Mouse (Mus musculus) cerebellum, postnatal 14 days (tissue): ENCODE results near the gene Dpyd.
A peak's percentile ranks its signal among the peaks of the same experiment; 100 is the strongest.

Source experiments
- DNase-seq, 2 experiments: peaks; one replicate each; pipeline ENCODE4 v3.0.0; 2021; ENCODE audit warnings: mixed read lengths in 2 of 2

Gene Dpyd

GRCm38 (mm10) chr3:118561554-118562310 lies at the start of gene Dpyd:
Dpyd (plus strand) TSS chr3:118562129.
- peak; percentile 73 to 81 for DNase-seq

GRCm38 (mm10) chr3:118537676-118538075 lies 24.3 kb upstream of the Dpyd start:
- DNase-seq = peak in 1 of 2 experiments; percentile 19

GRCm38 (mm10) chr3:118541766-118542165 lies 20.2 kb upstream of the Dpyd start:
- no peak for DNase-seq

GRCm38 (mm10) chr3:118547551-118548210 lies 14.2 kb upstream of the Dpyd start:
- no peak for DNase-seq

- DNase-seq = no peak
These were observed 4.3 kb upstream of the Dpyd start for GRCm38 (mm10) chr3:118557605-118558004.

GRCm38 (mm10) chr3:118559936-118560335 lies 2.0 kb upstream of the Dpyd start:
- DNase-seq = no peak

GRCm38 (mm10) chr3:118562311-118562671 lies 362 bp downstream of the Dpyd start:
- DNase-seq = no peak

GRCm38 (mm10) chr3:118566779-118567178 lies 4.8 kb downstream of the Dpyd start:
- no peak for DNase-seq

- no peak for DNase-seq
These were observed 8.3 kb downstream of the Dpyd start for GRCm38 (mm10) chr3:118570197-118570596.

- no peak for DNase-seq
These were observed 28.6 kb downstream of the Dpyd start for GRCm38 (mm10) chr3:118590559-118590958.

GRCm38 (mm10) chr3:118594864-118595263 lies 32.9 kb downstream of the Dpyd start:
- DNase-seq = no peak

- DNase-seq = no peak
These were observed 33.8 kb downstream of the Dpyd start for GRCm38 (mm10) chr3:118595693-118596092.

- no peak for DNase-seq
These were observed 40.0 kb downstream of the Dpyd start for GRCm38 (mm10) chr3:118601689-118602640.

GRCm38 (mm10) chr3:118608708-118609107 lies 46.8 kb downstream of the Dpyd start:
- DNase-seq = peak; percentile 44 to 48

- no peak for DNase-seq
These were observed 64.8 kb downstream of the Dpyd start for GRCm38 (mm10) chr3:118626455-118627375.

GRCm38 (mm10) chr3:118629737-118630136 lies 67.8 kb downstream of the Dpyd start:
- DNase-seq = no peak

- DNase-seq = no peak
These were observed 84.2 kb downstream of the Dpyd start for GRCm38 (mm10) chr3:118646024-118646570.

GRCm38 (mm10) chr3:118663987-118664692 lies 102.2 kb downstream of the Dpyd start:
- DNase-seq = peak; percentile 70 to 73

GRCm38 (mm10) chr3:118674121-118674745 lies 112.3 kb downstream of the Dpyd start:
- no peak for DNase-seq

GRCm38 (mm10) chr3:118675441-118675840 lies 113.5 kb downstream of the Dpyd start:
- no peak for DNase-seq
